Mouse (Mus musculus) ES-Bruce4 (cell line): ENCODE measurements at regions not wholly inside any gene's neighbourhood (a gene's known extent, or its start where the extent isn't known, plus 50 kb on each side); places are given as distances from the start of the nearest gene placed in this dataset.
"Not testable (repeated sequence)": the region's sequence is repeated elsewhere in the genome, so short reads cannot be mapped to it uniquely, and the experiment has no call there.

Experiments
- CTCF ChIP-seq: IDR thresholded peaks from one replicate; pipeline ENCODE4 v1.8.1; 2011; ENCODE audit warnings: low read depth, low read length
- EP300 ChIP-seq: IDR thresholded peaks from 2 replicates; pipeline ENCODE4 v1.6.1; 2011; ENCODE audit warnings: low read depth, low read length; ENCODE audit not compliant: insufficient read depth
- POLR2A ChIP-seq: IDR thresholded peaks from one replicate; pipeline ENCODE4 v1.8.1; 2011; ENCODE audit warnings: low read length; ENCODE audit not compliant: insufficient read depth

DNA sequence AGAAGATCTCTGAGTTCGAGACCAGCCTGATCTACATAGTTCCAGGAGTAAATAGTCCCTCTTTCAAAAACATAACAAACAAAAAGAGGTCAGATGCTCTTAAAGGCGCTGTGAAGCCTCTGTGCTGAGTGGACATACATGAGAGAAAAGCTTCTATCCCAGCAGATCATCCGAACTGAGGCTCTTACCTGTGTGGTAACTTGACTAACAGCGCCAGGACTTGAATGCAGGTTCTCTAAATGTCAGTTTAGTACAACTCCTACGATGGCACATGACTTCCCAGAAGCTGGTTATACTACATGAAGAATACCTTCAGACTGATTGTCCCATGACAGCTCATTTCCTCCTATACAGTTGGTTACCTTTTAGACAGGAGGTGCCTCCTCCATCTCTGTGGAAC lies 220.4 kb downstream of the Gm31371 start:
- not testable (repeated sequence) for TF ChIP-seq POLR2A, CTCF, EP300
